Mouse (Mus musculus): Measurements from ENCODE around the gene Fam81a. TPM values are rescaled to one million over a fixed set of nuclear protein-coding genes. Genes with fewer than 3 reads are reported as not detected.

The Fam81a gene
- total RNA-seq, 4 experiments from 2014 or later = 34.2 to 49.1 (median 41.7) TPM

DNA sequence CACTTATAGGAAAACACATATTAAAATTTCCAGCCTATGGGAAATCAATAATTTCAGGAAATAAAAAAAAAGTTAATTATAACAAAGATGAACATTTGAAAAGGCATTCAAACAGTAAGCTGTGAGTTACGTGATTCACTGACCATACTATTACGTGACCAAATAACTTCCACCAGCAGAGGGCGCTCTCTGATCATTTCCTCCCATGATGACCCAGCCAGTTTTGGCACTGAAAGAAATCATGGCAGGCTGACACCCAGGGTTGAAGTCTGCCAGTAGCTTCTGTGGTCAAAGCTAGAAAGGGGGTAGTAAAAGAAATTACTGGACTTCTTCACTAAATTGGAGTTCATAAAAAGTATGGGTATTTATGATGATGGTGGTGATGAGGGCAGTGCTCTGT, 33.1 kb downstream of the Fam81a start:
- DNase-seq (ENCODE audit: low spot score) = peak; percentile 79

DNA sequence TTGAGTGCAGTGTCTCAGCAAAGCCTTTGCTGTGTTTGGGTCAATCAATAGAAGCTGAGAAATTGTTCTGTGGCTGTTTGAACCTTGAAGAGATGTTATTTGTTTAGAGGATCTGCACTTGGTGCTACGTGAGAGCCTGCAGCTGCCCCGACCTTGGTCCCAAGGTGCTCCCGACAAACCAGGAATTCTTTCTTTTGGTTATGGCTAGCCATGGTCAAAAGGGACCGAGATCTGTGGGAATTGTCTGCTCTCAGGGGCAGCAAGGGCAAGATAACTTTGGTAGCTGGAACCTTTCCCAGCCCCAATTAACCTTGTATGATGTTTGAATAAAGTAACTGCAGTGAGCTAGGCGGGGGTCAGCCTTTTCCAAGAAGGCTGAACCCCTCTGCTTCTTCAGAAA, 34.2 kb downstream of the Fam81a start:
- no peak for DNase-seq (ENCODE audit: low spot score)

DNA sequence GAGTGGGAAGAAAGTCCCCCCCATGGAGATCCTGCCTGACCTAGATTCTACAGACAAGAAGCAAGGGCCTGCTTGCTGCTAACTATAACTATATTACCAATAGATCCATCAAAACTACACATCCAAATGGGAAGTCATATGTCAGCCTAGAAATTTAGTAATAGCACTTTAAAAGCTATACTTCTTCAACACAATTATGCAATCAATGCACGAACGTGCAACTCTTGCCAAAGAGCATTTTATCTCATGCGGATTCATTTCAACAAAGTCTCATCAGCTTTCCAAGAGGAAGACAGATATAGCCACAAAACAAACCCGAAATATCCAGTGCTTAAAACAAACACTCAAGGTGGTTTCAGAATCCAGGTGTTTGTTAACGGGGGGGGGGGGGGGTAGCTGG, 36.8 kb downstream of the Fam81a start:
- no peak for DNase-seq (ENCODE audit: low spot score)

DNA sequence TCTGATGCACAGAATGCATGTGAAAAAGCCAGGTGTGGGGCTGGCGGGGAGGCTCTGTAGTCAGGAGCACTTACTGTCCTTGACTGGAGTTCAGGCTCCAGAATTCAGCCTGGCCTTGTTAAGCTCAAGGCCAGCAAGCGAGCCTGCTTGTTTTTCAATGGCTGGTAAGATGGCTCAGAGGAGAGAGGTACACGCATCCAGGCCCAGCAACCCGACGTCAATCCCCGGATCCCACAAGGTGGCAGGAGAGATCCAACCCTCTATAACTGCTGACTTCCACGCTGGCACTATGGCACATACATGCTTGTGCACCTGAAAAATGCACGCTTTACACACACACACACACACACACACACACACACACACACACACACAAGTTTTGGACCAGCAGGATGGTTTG, 39.3 kb downstream of the Fam81a start:
- DNase-seq (ENCODE audit: low spot score) = no peak

DNA sequence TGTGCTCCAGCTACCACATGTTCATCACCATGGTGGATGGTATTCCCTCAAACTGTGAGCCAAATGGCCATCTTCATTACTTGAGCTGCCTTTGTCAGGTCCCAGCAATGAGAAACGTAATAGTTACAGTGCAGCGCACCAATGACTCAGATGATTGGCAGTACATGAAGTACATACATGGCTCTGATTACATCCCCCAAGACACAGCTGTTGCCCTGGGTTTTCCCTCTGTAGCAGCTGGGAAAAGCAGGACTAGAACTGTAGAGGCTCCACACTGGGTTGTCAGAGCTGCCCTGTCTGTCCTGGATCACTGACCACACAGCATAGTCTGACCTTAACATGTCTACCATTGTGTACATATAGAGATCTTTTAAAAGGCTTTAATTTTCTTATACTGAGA, 44.8 kb downstream of the Fam81a start:
- no peak for DNase-seq (ENCODE audit: low spot score)

DNA sequence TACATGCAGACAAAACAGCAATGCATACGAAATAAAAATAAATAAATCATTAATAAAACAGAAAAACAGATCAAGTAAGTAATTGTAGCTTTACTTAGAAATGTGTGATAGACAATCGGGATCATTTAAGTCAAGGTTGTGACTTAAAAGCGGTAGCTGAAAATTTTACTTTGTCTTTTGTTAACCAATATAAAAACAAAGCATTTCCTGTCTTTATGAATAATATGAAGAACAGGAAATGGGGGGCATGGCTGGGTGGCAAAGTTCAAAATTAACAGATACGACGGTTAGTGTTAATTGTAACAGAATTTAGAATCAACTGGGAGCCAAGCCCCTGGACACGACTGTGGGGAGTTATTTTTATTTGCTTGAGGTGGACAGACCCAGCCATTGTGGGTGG, 47.3 kb downstream of the Fam81a start:
- DNase-seq (ENCODE audit: low spot score) = no peak

DNA sequence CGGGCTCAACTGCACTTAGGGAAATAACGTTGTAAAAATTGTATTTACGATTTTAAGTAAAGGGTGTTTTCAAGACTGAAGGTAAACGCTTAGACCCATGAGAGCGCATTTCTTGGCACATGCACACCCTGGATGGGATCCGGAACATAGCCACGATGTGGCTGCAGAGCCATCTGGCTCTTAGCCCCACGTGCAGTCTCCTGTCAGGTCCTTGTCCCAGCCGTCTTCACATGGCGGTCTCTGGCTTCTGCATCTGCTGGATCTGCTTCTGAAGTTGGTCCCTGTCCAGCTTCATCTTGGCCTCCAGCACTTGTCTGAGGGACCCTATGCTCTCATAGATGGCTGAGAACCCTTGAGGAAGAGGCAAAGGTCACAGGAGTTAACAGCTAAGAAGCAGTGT, 51.8 kb downstream of the Fam81a start:
- no peak for DNase-seq (ENCODE audit: low spot score)

DNA sequence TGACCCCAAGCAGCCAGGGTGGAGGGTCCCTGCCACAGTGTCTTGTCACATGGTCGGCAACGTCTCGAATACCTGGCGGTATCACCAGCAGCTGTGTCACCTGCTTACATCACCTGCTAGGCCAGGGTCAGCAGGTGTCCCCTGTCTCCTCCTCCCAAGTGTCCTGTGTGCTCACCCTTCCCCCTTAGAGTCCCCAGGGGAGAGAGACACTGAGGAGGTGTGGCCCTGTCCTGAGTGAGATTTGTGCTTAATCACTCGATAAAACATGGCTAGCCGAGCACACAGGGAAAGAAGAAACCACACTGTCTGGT, 53.6 kb downstream of the Fam81a start:
- DNase-seq (ENCODE audit: low spot score) = no peak

DNA sequence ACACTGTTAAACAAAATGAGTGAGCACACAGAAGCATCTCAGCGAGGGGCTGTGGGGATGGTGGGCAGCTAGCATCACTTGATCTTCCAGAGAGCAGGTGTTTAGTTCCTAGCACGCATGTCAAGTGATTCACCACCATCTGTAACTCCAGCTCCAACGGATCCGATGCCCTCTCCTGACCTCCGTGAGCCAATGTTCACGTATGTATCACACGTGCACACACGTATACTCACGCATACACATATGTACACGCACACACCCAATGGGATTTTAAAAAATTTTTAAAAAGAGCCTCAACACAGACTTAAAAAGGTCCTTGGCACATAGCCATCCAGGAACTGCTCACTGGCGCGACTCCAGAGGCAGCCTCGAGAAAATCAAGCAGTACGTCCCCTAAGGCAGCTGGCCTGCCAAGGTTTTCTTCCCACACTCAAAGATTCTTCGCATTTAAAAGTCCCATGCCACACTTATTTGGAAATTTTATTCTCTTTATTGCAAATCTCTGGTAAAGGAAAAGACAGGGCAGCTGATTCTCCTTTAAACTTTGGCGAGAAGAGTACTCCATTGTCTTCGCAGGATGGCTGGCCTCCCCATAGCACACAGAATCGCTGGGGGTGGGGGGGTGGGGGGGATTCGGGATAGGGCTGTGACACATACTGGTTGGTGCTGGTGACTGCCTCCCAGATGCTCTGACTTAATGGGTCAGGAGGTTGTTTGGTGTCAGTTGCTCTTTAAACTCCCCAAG, 54.1 kb downstream of the Fam81a start:
- no peak for DNase-seq (ENCODE audit: low spot score)

DNA sequence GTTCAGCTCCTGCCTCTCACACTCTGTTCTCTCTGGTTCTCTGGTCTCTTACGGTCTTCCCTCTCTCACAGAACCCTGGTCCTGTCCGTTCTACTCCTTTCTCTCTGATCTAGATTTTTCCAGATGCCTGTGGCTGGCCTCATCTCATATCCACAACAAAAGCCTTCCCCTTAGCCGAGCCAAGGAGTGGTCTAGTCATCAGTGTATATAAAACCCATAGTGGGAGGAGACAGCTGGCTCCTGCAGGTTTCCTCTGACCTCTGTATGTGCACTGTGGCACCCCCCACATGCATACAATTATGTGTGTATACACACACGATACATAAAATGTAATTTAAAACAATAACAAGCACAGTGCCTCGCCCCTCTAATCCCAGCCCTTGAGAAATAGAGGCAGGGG, 55.0 kb downstream of the Fam81a start:
- no peak for DNase-seq (ENCODE audit: low spot score)

DNA sequence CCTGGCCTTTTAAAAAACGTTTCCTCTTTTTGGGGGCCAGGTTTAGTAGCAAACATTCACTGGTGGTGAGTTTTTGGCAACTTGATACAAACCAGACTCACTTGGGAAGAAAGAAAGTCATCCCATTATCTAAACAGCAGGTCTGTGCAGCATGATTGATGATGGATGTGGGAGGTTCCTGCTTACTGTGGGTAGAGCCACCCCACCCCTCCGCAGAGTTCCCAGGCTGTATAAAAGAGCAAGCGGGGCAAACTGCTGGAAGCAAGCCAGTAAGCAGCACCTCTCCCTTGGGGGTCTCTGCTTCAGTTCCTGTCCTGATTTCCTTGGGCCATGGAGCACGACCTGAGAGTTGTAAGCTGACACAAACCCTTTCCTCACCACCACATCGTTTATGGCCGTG, 56.3 kb downstream of the Fam81a start:
- no peak for DNase-seq (ENCODE audit: low spot score)

DNA sequence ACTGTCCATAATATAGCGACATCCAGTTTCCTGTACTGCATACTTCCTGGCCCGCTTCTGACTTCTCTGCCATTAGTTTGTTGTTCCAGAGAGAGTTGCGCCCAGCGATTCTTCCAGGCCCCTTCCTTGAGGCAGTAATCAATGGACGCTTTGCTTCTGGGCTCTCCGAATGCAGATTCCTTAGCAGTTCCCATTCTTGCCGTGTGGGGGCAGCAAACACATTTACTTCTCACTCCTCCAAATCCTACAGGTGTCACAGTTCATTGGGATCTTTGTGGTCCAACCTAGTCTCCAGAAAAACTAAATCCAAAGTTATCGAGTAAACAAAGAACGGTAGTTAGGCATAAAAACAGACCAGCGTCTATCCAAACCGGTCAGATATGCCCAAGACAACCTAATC, 58.3 kb downstream of the Fam81a start:
- peak; percentile 24 for DNase-seq (ENCODE audit: low spot score)

DNA sequence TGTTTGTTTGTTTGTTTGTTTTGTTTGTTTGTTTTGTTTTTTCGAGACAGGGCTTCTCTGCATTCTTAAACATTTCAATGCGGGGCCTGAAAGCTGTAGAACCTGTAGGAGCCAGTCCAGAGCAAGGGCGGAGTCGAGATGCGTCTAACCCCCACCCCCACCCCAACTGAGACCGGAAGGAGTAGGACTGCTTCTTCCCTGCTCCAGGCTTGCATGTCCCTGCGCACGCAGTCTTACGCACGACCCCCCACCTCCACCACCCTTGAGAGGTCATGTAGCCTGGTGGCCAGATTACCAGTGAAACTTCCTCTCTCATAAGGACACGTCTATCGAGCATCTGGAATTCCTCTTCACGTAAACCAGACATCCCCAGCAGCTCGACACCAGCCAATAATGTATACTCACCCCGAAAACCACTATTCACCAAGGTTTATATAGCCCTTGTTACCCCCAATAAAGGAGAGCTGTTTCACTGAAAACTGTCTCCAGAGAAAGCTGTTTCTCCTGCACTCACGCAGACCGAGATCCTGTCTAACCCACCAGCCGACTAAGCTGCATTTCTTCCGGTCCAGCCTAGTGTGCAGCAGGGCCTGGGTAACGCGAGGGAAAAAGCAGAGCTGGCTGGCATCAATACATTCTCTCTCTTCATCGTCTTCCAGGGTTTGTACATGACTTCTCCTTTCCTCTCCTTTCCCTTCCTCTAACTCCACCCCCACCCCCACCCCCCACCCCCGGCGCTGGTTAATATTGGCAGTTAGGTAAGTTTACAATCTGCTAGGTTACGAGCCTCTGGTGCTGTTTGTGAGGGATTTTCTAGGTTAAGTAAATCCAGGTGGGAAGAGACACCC, 59.8 kb downstream of the Fam81a start:
- no peak for DNase-seq (ENCODE audit: low spot score)

DNA sequence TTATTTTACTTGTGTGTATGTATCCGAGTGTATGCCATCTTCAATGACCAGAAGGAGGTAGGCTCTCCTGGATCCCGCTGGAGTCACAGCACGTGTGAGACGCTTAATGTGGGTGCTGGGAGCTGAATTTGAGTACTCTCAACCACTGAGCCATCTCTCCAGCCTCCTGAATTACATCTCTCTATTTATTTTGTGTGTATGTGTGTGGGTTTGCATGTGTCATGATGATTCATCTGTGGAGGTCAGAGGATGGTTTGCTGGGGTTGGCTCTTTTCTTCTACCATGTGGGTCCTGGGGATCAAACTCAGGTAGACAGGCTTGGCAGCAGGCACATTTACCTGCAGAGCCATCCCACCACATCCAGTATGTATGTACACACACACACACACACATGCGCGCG, 60.6 kb downstream of the Fam81a start:
- no peak for DNase-seq (ENCODE audit: low spot score)

DNA sequence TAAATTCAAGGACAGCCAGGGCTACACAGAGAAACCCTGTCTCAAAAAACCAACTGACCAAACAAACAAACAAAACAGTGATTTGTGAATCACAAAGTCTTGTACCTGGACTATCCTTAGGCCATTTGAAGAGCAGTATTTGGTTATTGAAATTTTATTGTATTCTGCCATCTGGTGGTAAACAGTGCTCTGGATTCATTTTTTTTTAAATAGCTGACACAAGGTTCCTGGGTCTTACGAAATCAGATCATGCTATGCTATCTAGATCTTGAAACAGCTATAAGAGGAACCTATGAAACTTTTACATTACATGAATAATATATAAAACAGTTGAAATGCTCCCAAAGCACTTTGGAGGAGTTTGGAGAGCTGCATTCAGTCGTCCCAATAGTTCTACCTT, 61.4 kb downstream of the Fam81a start:
- no peak for DNase-seq (ENCODE audit: low spot score)

DNA sequence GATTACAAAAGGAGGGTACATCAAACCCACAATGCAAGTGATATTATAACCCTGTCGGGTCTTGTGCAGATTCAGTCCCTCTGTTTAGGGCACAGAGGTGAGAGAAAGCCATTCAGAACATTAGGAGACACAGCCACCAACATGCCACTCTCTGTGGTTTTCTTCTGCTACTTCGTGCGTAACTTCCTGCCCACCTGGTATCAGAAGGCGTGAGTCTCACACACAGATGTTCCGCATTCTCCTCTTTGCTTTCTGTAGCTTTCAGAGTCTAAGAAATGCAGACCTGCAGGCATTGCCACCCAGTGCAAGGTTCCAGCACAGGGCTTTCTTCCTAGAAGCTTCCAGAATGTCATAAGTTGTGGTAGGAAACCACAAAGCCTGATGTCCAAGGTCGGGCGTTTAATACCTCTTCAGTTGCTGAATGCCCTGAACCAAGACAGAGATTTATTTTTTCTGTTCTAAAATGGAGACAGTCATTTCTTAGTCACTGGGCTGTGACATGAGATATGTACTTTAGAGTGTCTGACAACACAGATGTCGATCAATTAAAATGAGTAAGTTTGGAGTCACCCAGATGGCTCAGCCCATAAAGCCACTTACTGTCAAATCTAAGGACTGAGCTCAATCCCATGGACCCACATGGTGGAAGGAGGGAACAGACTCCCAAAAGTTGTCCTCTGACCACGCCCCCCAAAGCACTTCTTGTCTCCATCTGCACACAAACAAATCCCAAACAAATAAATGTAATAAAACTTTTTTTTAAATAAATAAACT, 62.1 kb downstream of the Fam81a start:
- DNase-seq (ENCODE audit: low spot score) = no peak

DNA sequence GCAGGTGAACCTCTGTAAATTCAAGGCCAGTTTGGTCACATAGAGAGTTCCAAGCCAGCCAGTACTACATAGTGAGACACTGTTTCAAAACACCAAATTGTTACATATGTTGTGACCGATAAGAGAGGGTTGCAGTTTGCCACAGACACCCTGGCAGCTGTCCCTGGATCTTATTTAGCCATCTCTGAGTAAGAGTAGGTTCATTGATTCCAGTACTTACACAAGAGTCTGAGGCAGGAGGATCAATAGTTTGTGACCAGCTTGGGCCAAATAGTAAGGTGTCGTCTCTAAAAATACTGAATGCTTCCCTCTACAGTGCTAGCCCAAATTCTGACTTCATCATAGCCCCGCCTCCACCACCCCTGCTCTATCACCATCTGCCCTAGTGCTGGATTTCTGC, 64.3 kb downstream of the Fam81a start:
- DNase-seq (ENCODE audit: low spot score) = no peak

DNA sequence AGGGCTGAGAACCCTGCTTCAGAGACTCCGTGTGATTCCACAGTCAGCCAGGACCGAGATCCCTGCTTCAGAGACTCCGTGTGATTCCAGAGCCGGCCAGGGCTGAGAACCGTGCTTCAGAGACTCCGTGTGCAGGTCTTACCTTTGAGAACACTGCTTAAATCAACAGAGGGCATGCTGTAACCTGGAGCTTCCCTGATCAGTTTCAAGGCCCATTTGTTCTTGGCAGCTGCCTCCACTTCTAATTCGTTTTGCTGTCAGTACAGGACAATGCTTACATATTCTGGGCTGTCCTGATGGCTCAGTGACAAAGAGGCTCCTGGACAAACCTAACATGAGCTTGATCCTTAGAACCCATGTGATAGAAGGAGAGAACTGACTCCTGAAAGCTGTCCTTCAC, 65.2 kb downstream of the Fam81a start:
- no peak for DNase-seq (ENCODE audit: low spot score)

DNA sequence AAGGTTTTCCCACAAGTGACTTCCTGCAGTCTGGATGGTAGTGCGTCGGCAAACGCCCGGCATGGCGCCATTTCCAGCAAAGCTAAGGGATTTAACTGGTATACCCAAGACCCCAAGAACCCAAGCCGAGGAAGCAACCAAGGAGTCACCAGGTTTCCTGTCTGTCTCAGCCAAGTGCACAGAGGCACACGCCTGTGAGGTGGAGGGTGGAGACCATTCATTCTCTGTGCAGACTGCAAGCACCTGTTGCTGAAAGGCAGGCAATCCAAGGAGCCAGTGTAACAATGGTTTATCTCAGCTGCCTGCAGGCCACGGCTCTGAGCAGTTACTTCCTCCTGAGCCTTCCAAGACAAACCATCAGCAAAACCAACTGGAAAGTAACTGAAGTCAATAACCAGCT, 70.0 kb downstream of the Fam81a start:
- no peak for DNase-seq (ENCODE audit: low spot score)

DNA sequence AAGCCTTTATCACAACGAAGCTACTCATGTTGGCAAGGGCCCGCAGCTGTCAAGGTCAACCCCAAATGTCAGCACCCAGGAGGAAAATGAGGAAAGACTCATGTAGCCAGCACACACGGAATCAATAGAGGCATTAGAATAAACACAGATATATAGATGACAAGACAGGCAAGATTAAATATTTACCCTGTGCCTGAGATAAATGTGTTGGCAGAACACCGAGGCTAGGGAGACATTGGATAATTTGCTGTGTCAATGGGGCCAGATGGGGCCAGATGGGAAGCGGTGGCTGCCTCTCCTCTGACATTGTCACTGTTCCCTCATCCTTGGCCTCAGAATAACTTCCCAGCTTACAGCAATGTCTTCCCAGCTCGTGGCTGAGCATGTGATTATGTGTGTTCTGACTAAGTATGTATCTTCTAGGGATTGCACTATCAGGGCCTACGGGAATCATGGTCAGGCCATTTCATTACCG, 72.4 kb downstream of the Fam81a start:
- peak; percentile 55 for DNase-seq (ENCODE audit: low spot score)

DNA sequence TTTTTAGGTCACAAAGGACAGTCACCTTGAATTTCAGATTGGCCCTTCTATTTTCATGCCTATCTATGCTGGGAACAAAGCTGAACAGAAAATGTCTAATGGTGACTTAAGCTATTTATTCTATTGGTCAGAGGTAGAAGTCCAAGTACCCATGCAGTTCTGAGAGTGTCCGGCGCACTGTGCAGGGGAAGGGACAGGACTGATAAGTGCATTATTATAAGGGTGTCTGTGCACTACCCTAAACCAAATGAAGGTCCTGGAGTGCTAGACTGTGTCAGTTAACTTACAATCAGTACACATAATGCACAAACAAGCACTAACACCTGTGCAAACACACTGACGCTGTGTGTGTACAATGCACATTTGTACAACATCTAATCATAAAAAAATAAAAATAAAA, 74.9 kb downstream of the Fam81a start:
- DNase-seq (ENCODE audit: low spot score) = no peak

DNA sequence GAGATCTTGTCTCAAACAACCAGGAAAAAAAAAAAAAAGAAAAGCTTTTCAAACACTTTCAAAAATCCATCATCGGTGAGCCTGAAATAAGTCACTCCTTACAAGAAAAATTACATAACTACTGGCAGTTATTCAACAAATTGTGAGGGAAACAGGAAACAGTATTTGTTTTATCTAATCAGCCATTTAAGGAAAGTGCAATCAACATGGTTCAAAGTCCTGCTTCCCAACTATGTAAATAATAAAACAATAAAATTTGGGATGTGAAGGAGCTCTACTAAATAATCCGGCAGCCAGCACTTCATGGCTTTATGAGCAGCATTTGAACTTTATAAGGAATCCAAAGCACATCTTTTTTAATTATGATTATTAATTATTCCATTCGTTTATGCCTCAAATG, 80.3 kb downstream of the Fam81a start:
- DNase-seq (ENCODE audit: low spot score) = no peak

DNA sequence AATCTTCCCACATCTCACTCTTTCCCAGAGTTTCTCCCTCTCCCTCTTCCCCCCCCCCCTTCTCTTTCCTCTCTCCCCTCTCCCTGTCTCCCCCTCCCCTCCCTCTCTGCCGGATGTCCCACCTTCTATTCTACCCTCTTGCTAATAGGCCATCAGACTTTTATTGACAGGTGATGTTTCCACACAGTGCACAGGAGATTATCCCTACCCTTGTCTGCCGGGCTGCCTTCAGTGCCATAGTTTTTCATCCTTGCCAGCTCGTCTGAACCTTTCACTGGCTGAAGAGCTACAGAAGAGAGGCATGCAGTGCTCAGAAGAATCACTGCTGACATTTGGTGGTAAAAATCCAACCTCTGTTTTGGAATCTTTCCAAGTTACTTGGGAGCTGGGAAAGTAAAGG, 88.9 kb downstream of the Fam81a start:
- no peak for DNase-seq (ENCODE audit: low spot score)

Data from heart, adult 8-10 months (tissue).